Mouse (Mus musculus): ENCODE data around the gene Tmem189. TPM values are rescaled to one million over a fixed set of nuclear protein-coding genes. Genes with fewer than 3 reads are reported as not detected.

The Tmem189 gene
- total and polyA plus RNA-seq, 3 experiments, result 21.7 to 46.5 TPM; not detected in 1

- DNase-seq (ENCODE audit: low read depth, low spot score), result no peak
- TF ChIP-seq TBP (IDR thresholded peaks at IDR 0.05; ENCODE audit: low read depth, low read length), result no peak
- TF ChIP-seq ZMIZ1 (IDR thresholded peaks at IDR 0.05; ENCODE audit: low read depth, low read length), result no peak
- TF ChIP-seq BHLHE40 (IDR thresholded peaks at IDR 0.05; ENCODE audit: borderline replicate concordance, low read depth, low read length), result no peak
- no peak for TF ChIP-seq HCFC1 (IDR thresholded peaks at IDR 0.05; ENCODE audit: low read depth, low read length)
- no peak for TF ChIP-seq POLR2A (IDR thresholded peaks at IDR 0.05; ENCODE audit: control insufficient read depth in 1 of 2, insufficient read depth in 1 of 2, low read depth in 1 of 2, low read length in 2 of 2, poor library complexity in 1 of 2)
- no peak for TF ChIP-seq NRF1 (IDR thresholded peaks at IDR 0.05; ENCODE audit: insufficient read depth, low read depth, low read length, poor library complexity, severe bottlenecking)
- TF ChIP-seq SMC3 (IDR thresholded peaks at IDR 0.05; ENCODE audit: low read depth, low read length), result no peak
- TF ChIP-seq ZNF384 (IDR thresholded peaks at IDR 0.05; ENCODE audit: low read depth, low read length), result no peak
- TF ChIP-seq CHD1 (IDR thresholded peaks at IDR 0.05; ENCODE audit: low read depth, low read length), result no peak
- TF ChIP-seq GATA1 (IDR thresholded peaks at IDR 0.05; ENCODE audit: low read depth, low read length), result no peak
- Histone ChIP-seq H3K4me1 (ENCODE audit: control insufficient read depth in 1 of 2, insufficient read depth in 2 of 2, low read length in 2 of 2) (peaks cover 0 to 16% of the 10 kb centered on the region in 2 experiments; a peak in 3 of 4 replicates), H3K9ac (ENCODE audit: control insufficient read depth, low read depth, low read length, poor library complexity, severe bottlenecking) (no peak overlapping the region), H3K9me3 (replicated peaks; ENCODE audit: insufficient read depth, low read length) (no peaks in the 10 kb centered on the region), H3K79me2 (ENCODE audit: control insufficient read depth, insufficient read depth, low read length, poor library complexity) (peaks cover 10% of the 10 kb centered on the region), H3K36me3 (ENCODE audit: control insufficient read depth in 1 of 2, insufficient read depth in 2 of 2, low read length in 2 of 2) (peaks cover 0 to 2% of the 10 kb centered on the region in 2 experiments; a peak in 2 of 4 replicates), H3K27ac (ENCODE audit: control insufficient read depth, low read depth, low read length) (no peak overlapping the region), H3K27me3 (ENCODE audit: control insufficient read depth in 1 of 2, insufficient read depth in 2 of 2, low read length in 2 of 2) (no peaks in the 10 kb centered on the region), H3K4me3 (ENCODE audit: control insufficient read depth in 1 of 2, insufficient read depth in 1 of 2, low read depth in 2 of 2, low read length in 2 of 2) (no peak overlapping the region)
These were observed 31.6 kb downstream of the Tmem189 start for GRCm38 (mm10) chr2:167657973-167658372.

- no peak overlapping the region for H3K9ac ChIP-seq (ENCODE audit: control insufficient read depth, low read depth, low read length, poor library complexity, severe bottlenecking)
- H3K27ac ChIP-seq (ENCODE audit: control insufficient read depth, low read depth, low read length), result no peak overlapping the region
- DNase-seq (ENCODE audit: low read depth, low spot score), result no peak
- H3K79me2 ChIP-seq (ENCODE audit: control insufficient read depth, insufficient read depth, low read length, poor library complexity), result peaks cover 10% of the 10 kb centered on the region
- H3K9me3 ChIP-seq (replicated peaks; ENCODE audit: insufficient read depth, low read length), result no peaks in the 10 kb centered on the region
- H3K4me1 ChIP-seq (ENCODE audit: control insufficient read depth in 1 of 2, insufficient read depth in 2 of 2, low read length in 2 of 2), result peaks cover 0 to 10% of the 10 kb centered on the region in 2 experiments; a peak in 3 of 4 replicates
- H3K36me3 ChIP-seq (ENCODE audit: control insufficient read depth in 1 of 2, insufficient read depth in 2 of 2, low read length in 2 of 2), result peaks cover 0 to 4% of the 10 kb centered on the region in 2 experiments; a peak in 2 of 4 replicates
- H3K27me3 ChIP-seq (ENCODE audit: control insufficient read depth in 1 of 2, insufficient read depth in 2 of 2, low read length in 2 of 2), result no peaks in the 10 kb centered on the region
- no peak for TF ChIP-seq USF2 (IDR thresholded peaks at IDR 0.05; ENCODE audit: borderline replicate concordance in 1 of 2, insufficient read depth in 1 of 2, low read depth in 1 of 2, low read length in 2 of 2)
- no peak for TF ChIP-seq MAFK (IDR thresholded peaks at IDR 0.05; ENCODE audit: borderline replicate concordance, low read depth, low read length)
- no peak for TF ChIP-seq E2F4 (IDR thresholded peaks at IDR 0.05; ENCODE audit: borderline replicate concordance, low read depth, low read length)
- no peak for TF ChIP-seq MAZ (IDR thresholded peaks at IDR 0.05; ENCODE audit: low read depth, low read length)
- TF ChIP-seq GATA1 (IDR thresholded peaks at IDR 0.05; ENCODE audit: low read depth, low read length), result no peak
- no peak for TF ChIP-seq ZKSCAN1 (IDR thresholded peaks at IDR 0.05; ENCODE audit: low read depth, low read length)
- TF ChIP-seq CHD1 (IDR thresholded peaks at IDR 0.05; ENCODE audit: low read depth, low read length), result no peak
- TF ChIP-seq CTCF (IDR thresholded peaks at IDR 0.05 in 2 of 3, conservative IDR thresholded peaks at IDR 0.05 in 1 of 3; ENCODE audit: control insufficient read depth in 1 of 3, insufficient read depth in 1 of 3, low read depth in 2 of 3, low read length in 3 of 3, poor library complexity in 1 of 3, severe bottlenecking in 1 of 3), result no peak
- TF ChIP-seq TAL1 (IDR thresholded peaks at IDR 0.05; ENCODE audit: low read length), result no peak
- no peak for TF ChIP-seq ZMIZ1 (IDR thresholded peaks at IDR 0.05; ENCODE audit: low read depth, low read length)
- no peak overlapping the region for H3K4me3 ChIP-seq (ENCODE audit: control insufficient read depth in 1 of 2, insufficient read depth in 1 of 2, low read depth in 2 of 2, low read length in 2 of 2)
These were observed 32.8 kb downstream of the Tmem189 start for GRCm38 (mm10) chr2:167656629-167657478.

All from MEL (cell line).